Mouse (Mus musculus) myocyte (in vitro differentiated cells): ENCODE results near the gene Maco1. TPM values are rescaled to one million over a fixed set of nuclear protein-coding genes. Genes with fewer than 3 reads are reported as not detected.

Experiments used
- H3K27me3 ChIP-seq: one replicate; pipeline ENCODE4 v1.6.1; 2011; ENCODE audit not compliant: control insufficient read depth, insufficient read depth, insufficient read length
- H3K36me3 ChIP-seq: one replicate; pipeline ENCODE4 v1.6.1; 2011; ENCODE audit not compliant: control insufficient read depth, insufficient read depth
- H3K4me2 ChIP-seq: one replicate; pipeline ENCODE4 v1.6.1; 2011; ENCODE audit warnings: low read depth, control low read depth
- H3K4me3 ChIP-seq: one replicate; pipeline ENCODE4 v1.5.1; 2011; ENCODE audit warnings: mild to moderate bottlenecking, control low read depth, moderate library complexity
- H3K79me2 ChIP-seq: one replicate; pipeline ENCODE4 v1.6.1; 2011; ENCODE audit not compliant: control insufficient read depth, insufficient read depth
- H3ac ChIP-seq: one replicate; pipeline ENCODE4 v1.6.1; 2011; ENCODE audit not compliant: control insufficient read depth, insufficient read length
- CEBPB ChIP-seq: IDR thresholded peaks from 2 replicates; pipeline ENCODE4 v1.6.1; 2011; ENCODE audit warnings: mild to moderate bottlenecking, moderate library complexity; ENCODE audit not compliant: poor library complexity, insufficient read depth, severe bottlenecking
- E2F4 ChIP-seq: IDR thresholded peaks from one replicate; pipeline ENCODE4 v1.6.1; 2011; ENCODE audit warnings: mild to moderate bottlenecking, control low read depth, moderate library complexity; ENCODE audit not compliant: insufficient read depth
- MAX ChIP-seq: IDR thresholded peaks from one replicate; pipeline ENCODE4 v1.6.1; 2011; ENCODE audit warnings: low read depth, mild to moderate bottlenecking, control low read depth
- MYOD1 ChIP-seq, 3 experiments: IDR thresholded peaks; one replicate each; pipeline ENCODE4 v1.6.1; 2011; ENCODE audit warnings: control low read depth in 2 of 3, low read depth in 2 of 3, mild to moderate bottlenecking in 2 of 3, moderate library complexity in 1 of 3; ENCODE audit not compliant: insufficient read length in 2 of 3, control insufficient read depth in 1 of 3
- MYOG ChIP-seq, 3 experiments: IDR thresholded peaks; one replicate each; pipeline ENCODE4 v1.6.1; 2011; ENCODE audit warnings: control low read depth in 2 of 3, low read depth in 2 of 3, mild to moderate bottlenecking in 2 of 3; ENCODE audit not compliant: insufficient read length in 2 of 3, control insufficient read depth in 1 of 3, insufficient read depth in 1 of 3
- POLR2A ChIP-seq: IDR thresholded peaks from one replicate; pipeline ENCODE4 v1.6.1; 2011; ENCODE audit warnings: low read depth, mild to moderate bottlenecking, control low read depth, moderate library complexity; ENCODE audit not compliant: insufficient read length
- POLR2AphosphoS2 ChIP-seq: IDR thresholded peaks from one replicate; pipeline ENCODE4 v1.6.1; 2011; ENCODE audit warnings: low read depth, control low read depth; ENCODE audit not compliant: insufficient read length
- REST ChIP-seq: IDR thresholded peaks from one replicate; pipeline ENCODE4 v1.6.1; 2011; ENCODE audit warnings: mild to moderate bottlenecking, control low read depth, moderate library complexity; ENCODE audit not compliant: insufficient read depth, insufficient read length
- SRF ChIP-seq: IDR thresholded peaks from one replicate; pipeline ENCODE4 v1.6.1; 2011; ENCODE audit warnings: low read depth; ENCODE audit not compliant: control insufficient read depth, insufficient read length
- TCF12 ChIP-seq: IDR thresholded peaks from one replicate; pipeline ENCODE4 v1.6.1; 2011; ENCODE audit warnings: mild to moderate bottlenecking, control low read depth; ENCODE audit not compliant: poor library complexity, insufficient read depth, severe bottlenecking
- TCF3 ChIP-seq: IDR thresholded peaks from one replicate; pipeline ENCODE4 v1.6.1; 2011; ENCODE audit warnings: low read depth, control low read depth; ENCODE audit not compliant: insufficient read length
- USF1 ChIP-seq: IDR thresholded peaks from one replicate; pipeline ENCODE4 v1.6.1; 2011; ENCODE audit warnings: low read depth, mild to moderate bottlenecking, control low read depth, moderate library complexity
- polyA plus RNA-seq: library from polyadenylated mRNA; unstranded; fragments of >200 nt; fragmentation: generic; extraction: Trizol; gene quantifications from one replicate; pipeline ENCODE4 v1.2.1, GENCODE M21; 2012; ENCODE audit warnings: missing spikeins

The Maco1 gene
- polyA plus RNA-seq, 1 experiment, result 19.6 TPM

GRCm38 (mm10) chr4:134804765-134805164 is 48.4 kb downstream of the Maco1 start:
- no peak overlapping the region for H3ac ChIP-seq
- H3K4me2 ChIP-seq, result no peak overlapping the region
- TF ChIP-seq MAX, result no peak
- no peak for TF ChIP-seq MYOD1 (IDR thresholded peaks at IDR 0.05; ENCODE audit: control insufficient read depth in 1 of 3, insufficient read length in 2 of 3, low read depth in 2 of 3)
- TF ChIP-seq TCF3, result no peak
- no peak for TF ChIP-seq CEBPB
- TF ChIP-seq POLR2AphosphoS2, result no peak
- no peak for TF ChIP-seq USF1
- no peak for TF ChIP-seq REST
- no peak for TF ChIP-seq MYOG (IDR thresholded peaks at IDR 0.05; ENCODE audit: control insufficient read depth in 1 of 3, insufficient read depth in 1 of 3, insufficient read length in 2 of 3, low read depth in 2 of 3)
- no peak for TF ChIP-seq TCF12
- no peak for TF ChIP-seq E2F4
- no peak for TF ChIP-seq POLR2A
- TF ChIP-seq SRF, result no peak
- no peaks in the 10 kb centered on the region for H3K27me3 ChIP-seq
- no peak overlapping the region for H3K4me3 ChIP-seq
- H3K36me3 ChIP-seq, result peaks cover 24% of the 10 kb centered on the region
- no peaks in the 10 kb centered on the region for H3K79me2 ChIP-seq

- H3K4me2 ChIP-seq, result no peak overlapping the region
- H3ac ChIP-seq, result no peak overlapping the region
- no peaks in the 10 kb centered on the region for H3K27me3 ChIP-seq
- no peak overlapping the region for H3K4me3 ChIP-seq
- peaks cover 19% of the 10 kb centered on the region for H3K36me3 ChIP-seq
- no peaks in the 10 kb centered on the region for H3K79me2 ChIP-seq
- no peak for TF ChIP-seq MYOG (IDR thresholded peaks at IDR 0.05; ENCODE audit: control insufficient read depth in 1 of 3, insufficient read depth in 1 of 3, insufficient read length in 2 of 3, low read depth in 2 of 3)
- TF ChIP-seq POLR2A, result no peak
- no peak for TF ChIP-seq SRF
- no peak for TF ChIP-seq MAX
- TF ChIP-seq MYOD1 (IDR thresholded peaks at IDR 0.05; ENCODE audit: control insufficient read depth in 1 of 3, insufficient read length in 2 of 3, low read depth in 2 of 3), result no peak
- TF ChIP-seq E2F4, result no peak
- TF ChIP-seq USF1, result no peak
- no peak for TF ChIP-seq REST
- TF ChIP-seq POLR2AphosphoS2, result no peak
- no peak for TF ChIP-seq TCF3
- TF ChIP-seq CEBPB, result no peak
- TF ChIP-seq TCF12, result no peak
Observed at GRCm38 (mm10) chr4:134802765-134803164, 50.4 kb downstream of the Maco1 start.

GRCm38 (mm10) chr4:134802155-134802554 is 51.0 kb downstream of the Maco1 start:
- H3K4me3 ChIP-seq, result no peak overlapping the region
- no peak overlapping the region for H3ac ChIP-seq
- H3K27me3 ChIP-seq, result no peaks in the 10 kb centered on the region
- H3K4me2 ChIP-seq, result no peak overlapping the region
- TF ChIP-seq TCF12, result no peak
- TF ChIP-seq CEBPB, result no peak
- TF ChIP-seq MAX, result no peak
- TF ChIP-seq POLR2AphosphoS2, result no peak
- TF ChIP-seq E2F4, result no peak
- TF ChIP-seq SRF, result no peak
- no peak for TF ChIP-seq MYOD1 (IDR thresholded peaks at IDR 0.05; ENCODE audit: control insufficient read depth in 1 of 3, insufficient read length in 2 of 3, low read depth in 2 of 3)
- no peak for TF ChIP-seq USF1
- TF ChIP-seq TCF3, result no peak
- TF ChIP-seq POLR2A, result no peak
- no peak for TF ChIP-seq REST
- no peak for TF ChIP-seq MYOG (IDR thresholded peaks at IDR 0.05; ENCODE audit: control insufficient read depth in 1 of 3, insufficient read depth in 1 of 3, insufficient read length in 2 of 3, low read depth in 2 of 3)
- no peaks in the 10 kb centered on the region for H3K79me2 ChIP-seq
- peaks cover 19% of the 10 kb centered on the region for H3K36me3 ChIP-seq

GRCm38 (mm10) chr4:134800693-134801092 is 52.5 kb downstream of the Maco1 start:
- TF ChIP-seq POLR2A (no peak), MAX (no peak), USF1 (no peak), SRF (no peak), E2F4 (no peak), REST (no peak), POLR2AphosphoS2 (no peak), MYOG (IDR thresholded peaks at IDR 0.05; ENCODE audit: control insufficient read depth in 1 of 3, insufficient read depth in 1 of 3, insufficient read length in 2 of 3, low read depth in 2 of 3) (peak in 1 of 3 experiments; percentile 33), TCF12 (no peak), MYOD1 (IDR thresholded peaks at IDR 0.05; ENCODE audit: control insufficient read depth in 1 of 3, insufficient read length in 2 of 3, low read depth in 2 of 3) (peak in 2 of 3 experiments; percentile 61 to 63)
- H3K79me2 ChIP-seq, result no peaks in the 10 kb centered on the region
- no peaks in the 10 kb centered on the region for H3K27me3 ChIP-seq

More at GRCm38 (mm10) chr4:134800693-134801092, 52.5 kb downstream of the Maco1 start:
- Histone ChIP-seq H3K36me3 (peaks cover 7% of the 10 kb centered on the region), H3K4me2 (no peak overlapping the region), H3K4me3 (no peak overlapping the region), H3ac (no peak overlapping the region)
